Mouse (Mus musculus) CH12.LX (cell line): Measurements from ENCODE around the gene Cln6. TPM values are rescaled to one million over a fixed set of nuclear protein-coding genes. Genes with fewer than 3 reads are reported as not detected.

Experiments used
- DNase-seq: peaks from one replicate; pipeline ENCODE4 v3.0.0-alpha.2; 2013; ENCODE audit errors: extremely low read depth
- H3K27ac ChIP-seq: 2 replicates; pipeline ENCODE4 v1.5.1; 2012; ENCODE audit warnings: low read depth, mild to moderate bottlenecking, control low read depth, moderate library complexity; ENCODE audit not compliant: insufficient read depth
- H3K27me3 ChIP-seq: replicated peaks from 2 replicates; pipeline ENCODE3; 2012; ENCODE audit warnings: inconsistent platforms
- H3K36me3 ChIP-seq, 2 experiments: replicated peaks in 1 of 2; 2 replicates each; pipeline versions ENCODE3 to v1.6.1; 2012; ENCODE audit warnings: inconsistent platforms in 1 of 2, low read length in 1 of 2, mild to moderate bottlenecking in 1 of 2, mixed read lengths in 1 of 2, moderate library complexity in 1 of 2; ENCODE audit not compliant: control insufficient read depth in 1 of 2, insufficient read depth in 1 of 2
- H3K4me1 ChIP-seq, 2 experiments: 2 replicates each; pipeline ENCODE4 v1.6.1; 2012; ENCODE audit warnings: inconsistent platforms in 1 of 2, moderate library complexity in 1 of 2; ENCODE audit not compliant: insufficient read depth in 2 of 2, control insufficient read depth in 1 of 2
- H3K4me2 ChIP-seq: 2 replicates; pipeline ENCODE4 v1.6.1; 2012; ENCODE audit warnings: low read depth, mild to moderate bottlenecking, control low read depth; ENCODE audit not compliant: poor library complexity, insufficient read depth, severe bottlenecking
- H3K4me3 ChIP-seq, 3 experiments: fragments of 150-350 bp in 1 of 3; sonication (generic) in 1 of 3; replicated peaks in 1 of 3; 2 replicates each; pipeline versions ENCODE3 to v1.5.1; 2011 to 2012; ENCODE audit warnings: low read depth in 2 of 3, low read length in 2 of 3, mild to moderate bottlenecking in 2 of 3, moderate library complexity in 2 of 3, control low read depth in 1 of 3, improper control_type of control experiment in 1 of 3, inconsistent platforms in 1 of 3, mixed read lengths in 1 of 3; ENCODE audit not compliant: poor library complexity in 1 of 3
- H3K79me2 ChIP-seq: replicated peaks from 2 replicates; pipeline ENCODE4 v1.6.1; 2012; ENCODE audit warnings: mild to moderate bottlenecking, moderate library complexity; ENCODE audit not compliant: control insufficient read depth, poor library complexity, insufficient read depth, severe bottlenecking; ENCODE audit errors: extremely low read depth
- H3K9ac ChIP-seq: 2 replicates; pipeline ENCODE4 v1.6.1; 2012; ENCODE audit warnings: low read depth, mild to moderate bottlenecking, control low read depth, moderate library complexity; ENCODE audit not compliant: insufficient read depth
- H3K9me3 ChIP-seq: replicated peaks from 2 replicates; pipeline ENCODE3; 2012; ENCODE audit warnings: low read length, inconsistent platforms, mixed read lengths
- BHLHE40 ChIP-seq: IDR thresholded peaks from 2 replicates; pipeline ENCODE4 v1.6.1; 2011; ENCODE audit warnings: mild to moderate bottlenecking, low read depth, low read length, improper control_type of control experiment
- CHD1 ChIP-seq: IDR thresholded peaks from 2 replicates; pipeline ENCODE4 v1.6.1; 2012; ENCODE audit warnings: low read depth, low read length, improper control_type of control experiment, inconsistent platforms
- CTCF ChIP-seq, 2 experiments: IDR thresholded peaks in 1 of 2; conservative IDR thresholded peaks in 1 of 2; 2 replicates each; pipeline ENCODE4 v1.5.1; 2011 to 2012; ENCODE audit warnings: low read depth in 2 of 2, low read length in 2 of 2, improper control_type of control experiment in 1 of 2, inconsistent platforms in 1 of 2, mild to moderate bottlenecking in 1 of 2, moderate library complexity in 1 of 2
- E2F4 ChIP-seq: IDR thresholded peaks from 2 replicates; pipeline ENCODE4 v1.6.1; 2011; ENCODE audit warnings: low read depth, low read length, improper control_type of control experiment; ENCODE audit not compliant: insufficient replicate concordance
- GABPA ChIP-seq: IDR thresholded peaks from 2 replicates; pipeline ENCODE4 v1.6.1; 2012; ENCODE audit warnings: low read depth, low read length, improper control_type of control experiment, inconsistent platforms; ENCODE audit not compliant: insufficient replicate concordance
- IRF4 ChIP-seq: IDR thresholded peaks from 2 replicates; pipeline ENCODE4 v1.6.1; 2014; ENCODE audit warnings: low read depth, mild to moderate bottlenecking, inconsistent platforms, low read length, improper control_type of control experiment
- JUN ChIP-seq: IDR thresholded peaks from 2 replicates; pipeline ENCODE4 v1.6.1; 2011; ENCODE audit warnings: low read depth, mild to moderate bottlenecking, low read length, improper control_type of control experiment, moderate library complexity; ENCODE audit not compliant: insufficient read depth
- KAT2A ChIP-seq: IDR thresholded peaks from 2 replicates; pipeline ENCODE4 v1.6.1; 2012; ENCODE audit warnings: low read length, improper control_type of control experiment, inconsistent platforms; ENCODE audit not compliant: insufficient replicate concordance
- MAFK ChIP-seq: IDR thresholded peaks from 2 replicates; pipeline ENCODE4 v1.6.1; 2011; ENCODE audit warnings: low read length, improper control_type of control experiment; ENCODE audit not compliant: insufficient replicate concordance
- MAZ ChIP-seq: IDR thresholded peaks from 2 replicates; pipeline ENCODE4 v1.6.1; 2012; ENCODE audit warnings: low read depth, mild to moderate bottlenecking, inconsistent platforms, low read length, improper control_type of control experiment, moderate library complexity
- MEF2A ChIP-seq: IDR thresholded peaks from 2 replicates; pipeline ENCODE4 v1.6.1; 2014; ENCODE audit warnings: low read depth, mild to moderate bottlenecking, inconsistent platforms, low read length, improper control_type of control experiment, borderline replicate concordance
- MXI1 ChIP-seq: IDR thresholded peaks from 2 replicates; pipeline ENCODE4 v1.6.1; 2011; ENCODE audit warnings: mild to moderate bottlenecking, low read depth, low read length, improper control_type of control experiment
- MYC ChIP-seq: IDR thresholded peaks from 2 replicates; pipeline ENCODE4 v1.6.1; 2011; ENCODE audit warnings: low read depth, mild to moderate bottlenecking, improper control_type of control experiment, low read length
- NELFE ChIP-seq: IDR thresholded peaks from 2 replicates; pipeline ENCODE4 v1.6.1; 2011; ENCODE audit warnings: low read depth, low read length, improper control_type of control experiment
- NRF1 ChIP-seq: IDR thresholded peaks from 2 replicates; pipeline ENCODE4 v1.6.1; 2014; ENCODE audit warnings: low read depth, mild to moderate bottlenecking, inconsistent platforms, low read length, improper control_type of control experiment, moderate library complexity
- SMC3 ChIP-seq: IDR thresholded peaks from 2 replicates; pipeline ENCODE4 v1.6.1; 2011; ENCODE audit warnings: low read depth, low read length, improper control_type of control experiment
- USF1 ChIP-seq: IDR thresholded peaks from 2 replicates; pipeline ENCODE4 v1.6.1; 2014; ENCODE audit warnings: low read depth, mild to moderate bottlenecking, inconsistent platforms, low read length, improper control_type of control experiment
- USF2 ChIP-seq: conservative IDR thresholded peaks from 2 replicates; pipeline ENCODE4 v1.6.1; 2011; ENCODE audit warnings: low read depth, low read length, improper control_type of control experiment
- ZC3H11A ChIP-seq: IDR thresholded peaks from 2 replicates; pipeline ENCODE4 v1.6.1; 2012; ENCODE audit warnings: low read depth, mild to moderate bottlenecking, inconsistent platforms, low read length, improper control_type of control experiment
- ZKSCAN1 ChIP-seq: IDR thresholded peaks from 2 replicates; pipeline ENCODE4 v1.6.1; 2012; ENCODE audit warnings: low read depth, inconsistent platforms, low read length, improper control_type of control experiment, borderline replicate concordance
- dilution Hi-C: fragments of 300-500 bp; cut with MboI; formaldehyde crosslinking; loops from 2 replicates; pipeline ENCODE4 v1.14.3; 2020; ENCODE audit warnings: low sequenced_read_pairs; ENCODE audit not compliant: extremely low pct_unique_long_range_greater_than_20kb, extremely low pct_ligation_motif_present
- in situ Hi-C: fragments of 300-500 bp; cut with MboI; formaldehyde crosslinking; loops from 3 replicates; pipeline ENCODE4 v1.14.3; 2019; ENCODE audit warnings: low sequenced_read_pairs, low pct_ligation_motif_present, low pct_unique_long_range_greater_than_20kb, mixed read lengths
- polyA plus RNA-seq: library from polyadenylated mRNA; unstranded; fragments of >175 nt; gene quantifications from 2 replicates; pipeline ENCODE4 v1.2.1, GENCODE M21; 2012; ENCODE audit warnings: low read depth; ENCODE audit not compliant: insufficient read length
- total RNA-seq, 2 experiments: library from RNA; depleted of rRNA; stranded (reverse); fragments of 300-350 nt in 1 of 2; fragments of >200 nt in 1 of 2; gene quantifications; 2 replicates each; pipeline ENCODE4 v1.2.3; 2012 to 2014

The Cln6 gene
- total and polyA plus RNA-seq, 3 experiments = 17.8 to 35.1 (median 25.3) TPM

DNA sequence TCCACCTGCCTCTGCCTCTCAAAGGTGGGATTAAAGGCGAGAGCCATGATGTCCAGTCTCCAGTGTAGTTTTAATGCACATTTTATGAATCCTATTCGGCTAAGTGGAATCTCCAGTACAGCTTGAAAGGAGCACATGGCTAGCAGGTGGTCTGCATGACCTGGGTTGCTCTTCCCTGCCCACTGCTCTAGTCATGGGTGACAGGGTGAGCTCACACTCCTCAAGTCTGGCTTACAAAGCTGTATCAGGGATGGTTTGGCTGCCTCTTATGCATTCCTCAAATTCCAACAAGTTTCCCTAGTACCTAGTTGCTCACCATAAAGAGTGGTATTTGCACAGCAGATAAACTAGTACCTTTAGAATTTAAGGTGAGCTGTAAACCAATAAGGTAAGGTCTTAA, 39.2 kb downstream of the Cln6 start:
- Histone ChIP-seq H3K27ac (no peak overlapping the region), H3K27me3 (no peaks in the 10 kb centered on the region), H3K79me2 (no peaks in the 10 kb centered on the region), H3K9me3 (no peaks in the 10 kb centered on the region), H3K9ac (no peak overlapping the region), H3K4me3 (no peak overlapping the region), H3K4me1 (peaks cover 6 to 9% of the 10 kb centered on the region in 2 experiments), H3K4me2 (no peak overlapping the region), H3K36me3 (peaks cover 21 to 37% of the 10 kb centered on the region in 2 experiments)
- no peak for TF ChIP-seq CHD1
- no peak for TF ChIP-seq USF2
- no peak for TF ChIP-seq MEF2A
- TF ChIP-seq SMC3 = no peak
- TF ChIP-seq NELFE = no peak
- TF ChIP-seq IRF4 = no peak
- TF ChIP-seq USF1 = no peak
- TF ChIP-seq E2F4 = no peak
- no peak for TF ChIP-seq MAZ
- no peak for TF ChIP-seq CTCF (conservative IDR thresholded peaks at IDR 0.05 in 1 of 2, IDR thresholded peaks at IDR 0.05 in 1 of 2; ENCODE audit: low read depth in 2 of 2, low read length in 2 of 2)
- in situ Hi-C loops = no loop called here
- no peak for DNase-seq
- dilution Hi-C loops = no loop called here

DNA sequence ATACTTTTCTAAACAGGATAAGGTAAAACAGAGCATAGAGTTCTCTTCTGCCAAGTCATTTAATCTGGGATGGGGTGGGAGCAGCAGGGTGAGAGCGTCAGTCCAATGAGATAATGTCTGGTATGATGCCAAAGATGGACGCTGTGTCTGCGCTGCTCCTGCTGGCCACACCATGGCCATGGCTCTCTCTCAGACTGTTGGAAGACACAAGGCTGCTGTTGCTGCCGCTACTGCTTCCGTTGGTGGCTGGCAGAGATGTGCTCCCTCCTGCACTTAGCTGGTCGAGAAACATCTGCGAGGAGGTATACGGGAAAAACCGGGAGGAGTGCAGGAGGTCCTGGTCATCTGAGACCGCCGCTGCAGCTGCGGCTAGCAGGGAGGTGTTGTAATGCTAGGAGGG, 43.3 kb downstream of the Cln6 start:
- no peak for TF ChIP-seq NRF1
- TF ChIP-seq MAZ = no peak
- no peak for TF ChIP-seq BHLHE40
- TF ChIP-seq MYC = no peak
- TF ChIP-seq GABPA = no peak
- no peak for TF ChIP-seq NELFE
- no peak for TF ChIP-seq KAT2A
- TF ChIP-seq JUN = no peak
- no peak for TF ChIP-seq SMC3
- TF ChIP-seq MAFK = no peak
- no peak for TF ChIP-seq E2F4
- TF ChIP-seq MXI1 = no peak
- TF ChIP-seq MEF2A = no peak
- TF ChIP-seq ZC3H11A = no peak
- no peak for TF ChIP-seq ZKSCAN1
- no peak overlapping the region for H3K9ac ChIP-seq
- H3K9me3 ChIP-seq = no peaks in the 10 kb centered on the region
- peaks cover 43 to 67% of the 10 kb centered on the region in 2 experiments for H3K36me3 ChIP-seq
- in situ Hi-C loops (no loop called here), dilution Hi-C loops (no loop called here)
- no peak for DNase-seq
- no peak overlapping the region for H3K4me2 ChIP-seq
- H3K27me3 ChIP-seq = no peaks in the 10 kb centered on the region
- H3K27ac ChIP-seq = no peak overlapping the region
- H3K4me3 ChIP-seq = no peak overlapping the region
- H3K79me2 ChIP-seq = no peaks in the 10 kb centered on the region
- no peaks in the 10 kb centered on the region for H3K4me1 ChIP-seq
